In genomic region chr3:103472598-103472997, GRCm38 (mm10) we compare ENCODE assay signal across 27 mouse cellular contexts.
A peak's percentile ranks its signal among the peaks of the same experiment; 100 is the strongest.
DNase-seq lines count a peak whose midpoint lies in the region; ATAC-seq and TF ChIP-seq lines count a peak whose summit lies in the region.
"Had no signal": no experiment of that assay in that cellular context is flagged by ENCODE, and none has a peak within 500 bp of the region (broad histone marks: within the 10 kb centered on the region; RNA-seq: fewer than 3 reads in every experiment).

No protein-coding gene starts in this region.

- H3K27ac ChIP-seq in heart, embryonic 12.5 days (ENCODE audit: poor library complexity, severe bottlenecking), result no peak overlapping the region
- peak overlapping the region; percentile 82 for H3K27ac ChIP-seq in lung, embryonic 15.5 days
- 0 out of 2 replicates have a peak overlapping the region, but pooled peaks have one; percentile 24 for H3K27ac ChIP-seq in stomach, embryonic 14.5 days (ENCODE audit: low read length)
- no peak overlapping the region; the same call in 1 of the 2 replicates for H3K27ac ChIP-seq in stomach, postnatal 0 days (replicated peaks)
- H3K27ac ChIP-seq in stomach, embryonic 16.5 days (ENCODE audit: low read length), result 0 out of 2 replicates have a peak overlapping the region, but pooled peaks have one; percentile 0
- no peak overlapping the region for H3K27ac ChIP-seq in midbrain, embryonic 11.5 days (ENCODE audit: low read depth, low read length)
- H3K27ac ChIP-seq: embryonic facial prominence, embryonic 10.5 days; embryonic facial prominence, embryonic 13.5 days; forebrain, embryonic 12.5 days; forebrain, embryonic 15.5 days; heart, embryonic 15.5 days; hindbrain, embryonic 14.5 days; hindbrain, postnatal 0 days had no signal

- no peaks in the 10 kb centered on the region for H3K36me3 ChIP-seq in heart, embryonic 12.5 days
- H3K36me3 ChIP-seq in lung, embryonic 15.5 days, result no peaks in the 10 kb centered on the region
- no peaks in the 10 kb centered on the region for H3K36me3 ChIP-seq in stomach, embryonic 14.5 days (ENCODE audit: control insufficient read depth, insufficient read depth, low read length)
- H3K36me3 ChIP-seq in stomach, postnatal 0 days (ENCODE audit: control insufficient read depth, insufficient read depth, low read length), result no peaks in the 10 kb centered on the region
- no peaks in the 10 kb centered on the region for H3K36me3 ChIP-seq in stomach, embryonic 16.5 days (ENCODE audit: control insufficient read depth, insufficient read depth, low read length)
- no peaks in the 10 kb centered on the region for H3K36me3 ChIP-seq in midbrain, embryonic 11.5 days (ENCODE audit: control insufficient read depth, insufficient read depth, low read length)
- H3K36me3 ChIP-seq: embryonic facial prominence, embryonic 10.5 days; embryonic facial prominence, embryonic 13.5 days; forebrain, embryonic 12.5 days; forebrain, embryonic 15.5 days; heart, embryonic 15.5 days had no signal

- TF ChIP-seq CTCF in lung, adult 2 months (IDR thresholded peaks at IDR 0.05; ENCODE audit: insufficient read depth, low read length), result no peak
- no peak for TF ChIP-seq CTCF in stomach, postnatal 0 days (IDR thresholded peaks at IDR 0.05; ENCODE audit: low read depth)

- no peak overlapping the region for H3K4me3 ChIP-seq in heart, embryonic 12.5 days
- H3K4me3 ChIP-seq in lung, embryonic 15.5 days, result no peak overlapping the region
- H3K4me3 ChIP-seq in lung, adult 2 months (replicated peaks; ENCODE audit: extremely low read depth, low read depth, low read length), result no peak overlapping the region
- no peak overlapping the region for H3K4me3 ChIP-seq in stomach, embryonic 14.5 days (ENCODE audit: low read depth, low read length)
- H3K4me3 ChIP-seq in stomach, postnatal 0 days (ENCODE audit: low read depth, low read length), result no peak overlapping the region
- H3K4me3 ChIP-seq in stomach, embryonic 16.5 days (replicated peaks; ENCODE audit: low read length), result no peak overlapping the region
- H3K4me3 ChIP-seq in midbrain, embryonic 11.5 days (ENCODE audit: low read depth, low read length), result no peak overlapping the region
- H3K4me3 ChIP-seq: embryonic facial prominence, embryonic 10.5 days; embryonic facial prominence, embryonic 13.5 days; erythroblast, embryonic 14.5 days; forebrain, embryonic 12.5 days; forebrain, embryonic 15.5 days; heart, embryonic 15.5 days had no signal

- H3K4me1 ChIP-seq in heart, embryonic 12.5 days (replicated peaks), result no peaks in the 10 kb centered on the region
- 0 out of 2 replicates have a peak, but pooled peaks cover 10% of the 10 kb centered on the region for H3K4me1 ChIP-seq in lung, embryonic 15.5 days
- no peaks in the 10 kb centered on the region for H3K4me1 ChIP-seq in lung, adult 2 months (ENCODE audit: control insufficient read depth, insufficient read depth, low read length)
- H3K4me1 ChIP-seq in stomach, embryonic 14.5 days (ENCODE audit: control insufficient read depth, insufficient read depth, low read length), result peaks cover 7% of the 10 kb centered on the region; the same call in 1 of the 2 replicates
- H3K4me1 ChIP-seq in stomach, postnatal 0 days (replicated peaks; ENCODE audit: control insufficient read depth, insufficient read depth), result no peaks in the 10 kb centered on the region
- H3K4me1 ChIP-seq in stomach, embryonic 16.5 days (ENCODE audit: control insufficient read depth, insufficient read depth, low read length), result peaks cover 5% of the 10 kb centered on the region; the same call in 1 of the 2 replicates
- no peaks in the 10 kb centered on the region for H3K4me1 ChIP-seq in midbrain, embryonic 11.5 days (ENCODE audit: control insufficient read depth, insufficient read depth, low read length)
- H3K4me1 ChIP-seq: embryonic facial prominence, embryonic 13.5 days; forebrain, embryonic 12.5 days; forebrain, embryonic 15.5 days; heart, embryonic 15.5 days had no signal

- ATAC-seq in heart, embryonic 12.5 days (ENCODE audit: insufficient number of reproducible peaks, low FRiP score), result no peak
- peak; percentile 52; the same call in 1 of the 2 replicates for ATAC-seq in lung, embryonic 15.5 days (ENCODE audit: borderline replicate concordance, extremely low read depth, low FRiP score, low TSS enrichment)
- ATAC-seq in stomach, embryonic 14.5 days (ENCODE audit: insufficient number of reproducible peaks, insufficient read depth, low FRiP score, low read depth), result no peak
- no peak for ATAC-seq in stomach, postnatal 0 days (ENCODE audit: low FRiP score, low TSS enrichment)
- no peak for ATAC-seq in stomach, embryonic 16.5 days (ENCODE audit: insufficient read depth, low FRiP score)
- ATAC-seq in midbrain, embryonic 11.5 days (ENCODE audit: low FRiP score), result no peak
- ATAC-seq: CD4-positive, CD25-positive, alpha-beta regulatory T cell, adult 4 months; forebrain, embryonic 15.5 days; hindbrain, postnatal 0 days had no signal

- no peak for TF ChIP-seq EP300 in stomach, postnatal 0 days (optimal IDR thresholded peaks at IDR 0.05)

- TF ChIP-seq POLR2A in lung, adult 2 months (IDR thresholded peaks at IDR 0.05; ENCODE audit: borderline replicate concordance, extremely low read depth, low read depth, low read length), result no peak

- no peaks in the 10 kb centered on the region for H3K9me3 ChIP-seq in heart, embryonic 12.5 days (replicated peaks)
- H3K9me3 ChIP-seq in lung, embryonic 15.5 days, result no peaks in the 10 kb centered on the region
- H3K9me3 ChIP-seq in stomach, embryonic 14.5 days (ENCODE audit: control insufficient read depth, low read depth, low read length), result no peaks in the 10 kb centered on the region
- no peaks in the 10 kb centered on the region for H3K9me3 ChIP-seq in stomach, postnatal 0 days (ENCODE audit: control insufficient read depth, low read length)
- no peaks in the 10 kb centered on the region for H3K9me3 ChIP-seq in stomach, embryonic 16.5 days (replicated peaks; ENCODE audit: control insufficient read depth, low read length)
- H3K9me3 ChIP-seq in midbrain, embryonic 11.5 days (ENCODE audit: control insufficient read depth, low read length), result no peaks in the 10 kb centered on the region
- H3K9me3 ChIP-seq: embryonic facial prominence, embryonic 10.5 days; embryonic facial prominence, embryonic 13.5 days; forebrain, embryonic 12.5 days; forebrain, embryonic 15.5 days; heart, embryonic 15.5 days had no signal

- 45% methylated on average over 10 of the region's 10 CpGs for WGBS in heart, embryonic 12.5 days
- 45% methylated on average over 10 of the region's 10 CpGs for WGBS in lung, embryonic 15.5 days
- 57% methylated on average over 10 of the region's 10 CpGs for WGBS in lung, adult 2 months
- WGBS in stomach, embryonic 14.5 days, result 78% methylated on average over 10 of the region's 10 CpGs
- 69% methylated on average over 10 of the region's 10 CpGs for WGBS in stomach, postnatal 0 days
- WGBS in stomach, embryonic 16.5 days, result 71% methylated on average over 10 of the region's 10 CpGs
- WGBS in midbrain, embryonic 11.5 days, result 85% methylated on average over 10 of the region's 10 CpGs

- peak; percentile 11 to 17 for DNase-seq in heart, adult 9 months (ENCODE audit: low spot score in 2 of 2)
- DNase-seq in lung, adult 2 months, result no peak
- no peak for DNase-seq in stomach, postnatal 0 days (ENCODE audit: low spot score)
- DNase-seq in midbrain, embryonic 11.5 days (ENCODE audit: low spot score, missing footprints), result no peak
- DNase-seq: adrenal gland, adult 2 months; adrenal gland, postnatal 14 days; cerebellum, adult 11 months; cerebellum, adult 2 months; cerebellum, adult 9-11 months; cerebellum, postnatal 25 days; embryo, embryonic 11 days; gastrocnemius, postnatal 10 days; gastrocnemius, postnatal 36 days had no signal

- no peak overlapping the region for H3K4me2 ChIP-seq in heart, embryonic 12.5 days
- no peak overlapping the region for H3K4me2 ChIP-seq in lung, embryonic 15.5 days
- H3K4me2 ChIP-seq in stomach, embryonic 14.5 days (replicated peaks; ENCODE audit: low read depth, low read length), result no peak overlapping the region
- H3K4me2 ChIP-seq in stomach, postnatal 0 days (replicated peaks; ENCODE audit: low read depth), result no peak overlapping the region
- H3K4me2 ChIP-seq in stomach, embryonic 16.5 days (ENCODE audit: low read depth, low read length), result no peak overlapping the region
- no peak overlapping the region for H3K4me2 ChIP-seq in midbrain, embryonic 11.5 days
- H3K4me2 ChIP-seq: embryonic facial prominence, embryonic 13.5 days; forebrain, embryonic 12.5 days; forebrain, embryonic 15.5 days; heart, embryonic 11.5 days; heart, embryonic 15.5 days; hindbrain, embryonic 14.5 days had no signal

- H3K9ac ChIP-seq in heart, embryonic 12.5 days, result no peak overlapping the region
- no peak overlapping the region for H3K9ac ChIP-seq in lung, embryonic 15.5 days
- no peak overlapping the region for H3K9ac ChIP-seq in stomach, embryonic 14.5 days (replicated peaks; ENCODE audit: low read depth, low read length)
- no peak overlapping the region for H3K9ac ChIP-seq in stomach, postnatal 0 days (ENCODE audit: low read length)
- no peak overlapping the region for H3K9ac ChIP-seq in stomach, embryonic 16.5 days (ENCODE audit: low read length)
- no peak overlapping the region for H3K9ac ChIP-seq in midbrain, embryonic 11.5 days (ENCODE audit: low read length)
- H3K9ac ChIP-seq: embryonic facial prominence, embryonic 13.5 days; forebrain, embryonic 12.5 days; forebrain, embryonic 15.5 days; heart, embryonic 15.5 days; hindbrain, embryonic 14.5 days had no signal

- H3K27me3 ChIP-seq in heart, embryonic 12.5 days (replicated peaks), result no peaks in the 10 kb centered on the region
- no peaks in the 10 kb centered on the region for H3K27me3 ChIP-seq in lung, embryonic 15.5 days
- no peaks in the 10 kb centered on the region for H3K27me3 ChIP-seq in stomach, embryonic 14.5 days (ENCODE audit: control insufficient read depth, insufficient read depth, low read length)
- H3K27me3 ChIP-seq in stomach, postnatal 0 days (ENCODE audit: control insufficient read depth, insufficient read depth, low read length), result no peaks in the 10 kb centered on the region
- H3K27me3 ChIP-seq in stomach, embryonic 16.5 days (ENCODE audit: control insufficient read depth, insufficient read depth, low read length), result no peaks in the 10 kb centered on the region
- no peaks in the 10 kb centered on the region for H3K27me3 ChIP-seq in midbrain, embryonic 11.5 days (ENCODE audit: control insufficient read depth, insufficient read depth, low read length)
- H3K27me3 ChIP-seq: embryonic facial prominence, embryonic 13.5 days; forebrain, embryonic 15.5 days; heart, embryonic 15.5 days had no signal

Comparison
In these comparisons a context has a peak if more than half of its experiments do, and no peak if none do; other contexts are left out.
1. H3K27ac ChIP-seq: peak in lung, embryonic 15.5 days (single experiment), stomach, embryonic 14.5 days (single experiment) and stomach, embryonic 16.5 days (single experiment); none in heart, embryonic 12.5 days (single experiment), stomach, postnatal 0 days (single experiment) and midbrain, embryonic 11.5 days (single experiment).
2. DNase-seq: peak in heart, adult 9 months (2 of 2); none in lung, adult 2 months (single experiment), stomach, postnatal 0 days (single experiment) and midbrain, embryonic 11.5 days (single experiment).